Mouse (Mus musculus) monocyte, adult 2 months (primary cell): Measurements from ENCODE around the gene Gp1ba.
A peak's percentile ranks its signal among the peaks of the same experiment; 100 is the strongest.

Experiments used
- DNase-seq, 2 experiments: peaks; one replicate each; pipeline ENCODE4 v3.0.0; 2022; ENCODE audit warnings: low spot score in 2 of 2, low read depth in 1 of 2

Gp1ba gene

GRCm38 (mm10) chr11:70628431-70628830 lies 10.5 kb upstream of the Gp1ba start:
- DNase-seq = no peak

- no peak for DNase-seq
Measured at GRCm38 (mm10) chr11:70629557-70629956, 9.4 kb upstream of the Gp1ba start.

GRCm38 (mm10) chr11:70630129-70630528 lies 8.8 kb upstream of the Gp1ba start:
- DNase-seq = no peak

GRCm38 (mm10) chr11:70635601-70636000 lies 3.3 kb upstream of the Gp1ba start:
- DNase-seq = no peak

- DNase-seq = no peak
Measured at GRCm38 (mm10) chr11:70637764-70638163, 1.2 kb upstream of the Gp1ba start.

- DNase-seq = no peak
Measured at GRCm38 (mm10) chr11:70638293-70638692, 629 bp upstream of the Gp1ba start.

- no peak for DNase-seq
Measured at GRCm38 (mm10) chr11:70639976-70640375, 1.1 kb downstream of the Gp1ba start.

- DNase-seq = no peak
Measured at GRCm38 (mm10) chr11:70641241-70641640, 2.3 kb downstream of the Gp1ba start.

GRCm38 (mm10) chr11:70643051-70643450 lies 4.1 kb downstream of the Gp1ba start:
- no peak for DNase-seq

- DNase-seq = no peak
Measured at GRCm38 (mm10) chr11:70644564-70645103, 5.7 kb downstream of the Gp1ba start.

GRCm38 (mm10) chr11:70645461-70646258 lies 6.7 kb downstream of the Gp1ba start:
- no peak for DNase-seq

- DNase-seq = no peak
Measured at GRCm38 (mm10) chr11:70646259-70646555, 7.3 kb downstream of the Gp1ba start.

- peak; percentile 83 to 88 for DNase-seq
Measured at GRCm38 (mm10) chr11:70646691-70647650, 8.0 kb downstream of the Gp1ba start, which contains the start of the genes Rnf167 and Slc25a11. TSS of gene Rnf167 (plus strand) at chr11:70647235. TSS of gene Slc25a11 (minus strand) at chr11:70647479.

GRCm38 (mm10) chr11:70647716-70648420 lies 8.9 kb downstream of the Gp1ba start:
- DNase-seq = no peak

GRCm38 (mm10) chr11:70648512-70648911 lies 9.6 kb downstream of the Gp1ba start:
- no peak for DNase-seq

GRCm38 (mm10) chr11:70649185-70649734 lies 10.3 kb downstream of the Gp1ba start:
- DNase-seq = no peak

- no peak for DNase-seq
Measured at GRCm38 (mm10) chr11:70650322-70651175, 11.6 kb downstream of the Gp1ba start.

- no peak for DNase-seq
Measured at GRCm38 (mm10) chr11:70651391-70651790, 12.5 kb downstream of the Gp1ba start.

- DNase-seq = no peak
Measured at GRCm38 (mm10) chr11:70652029-70652883, 13.3 kb downstream of the Gp1ba start.
